Mouse (Mus musculus) liver, postnatal 0 days (tissue): Measurements from ENCODE around the gene Samd8. TPM values are rescaled to one million over a fixed set of nuclear protein-coding genes. Genes with fewer than 3 reads are reported as not detected.

Source experiments
- ATAC-seq: fragments of 200-750 bp; cut with Nextera tagmentation; 2 replicates; pipeline ENCODE4 v1.8.0; 2017; ENCODE audit warnings: mild to moderate bottlenecking, moderate library complexity
- DNase-seq: peaks from one replicate; pipeline ENCODE4 v3.0.0-alpha.2; 2016
- H3K27ac ChIP-seq: fragments of 300-500 bp; sonication (generic); 2 replicates; pipeline ENCODE4 v1.5.1; 2014; ENCODE audit warnings: antibody characterized with exemption, moderate library complexity, mild to moderate bottlenecking, low read depth
- H3K27me3 ChIP-seq: fragments of 300-500 bp; sonication (generic); 2 replicates; pipeline ENCODE4 v1.6.1; 2014; ENCODE audit warnings: low read length, control low read depth, mixed read lengths; ENCODE audit not compliant: insufficient read depth
- H3K36me3 ChIP-seq: fragments of 300-500 bp; sonication (generic); replicated peaks from 2 replicates; pipeline ENCODE4 v1.6.1; 2014; ENCODE audit warnings: mild to moderate bottlenecking, control low read depth, low read length, moderate library complexity, mixed read lengths; ENCODE audit not compliant: insufficient read depth
- H3K4me1 ChIP-seq: fragments of 300-500 bp; sonication (generic); 2 replicates; pipeline ENCODE4 v1.6.1; 2014; ENCODE audit warnings: antibody characterized with exemption, mild to moderate bottlenecking, control low read depth; ENCODE audit not compliant: insufficient read depth
- H3K4me2 ChIP-seq: fragments of 300-500 bp; sonication (generic); 2 replicates; pipeline ENCODE4 v1.6.1; 2014; ENCODE audit warnings: low read depth, mild to moderate bottlenecking, low read length, moderate library complexity, mixed read lengths
- H3K4me3 ChIP-seq: fragments of 300-500 bp; sonication (generic); 2 replicates; pipeline ENCODE4 v1.5.1; 2014; ENCODE audit warnings: low read depth, low read length
- H3K9ac ChIP-seq: fragments of 300-500 bp; sonication (generic); replicated peaks from 2 replicates; pipeline ENCODE4 v1.6.1; 2014; ENCODE audit warnings: mild to moderate bottlenecking, moderate library complexity
- H3K9me3 ChIP-seq: fragments of 300-500 bp; sonication (generic); 2 replicates; pipeline ENCODE4 v1.6.1; 2016; ENCODE audit warnings: mild to moderate bottlenecking, control low read depth, low read length, mixed read lengths
- CTCF ChIP-seq: sonication (generic); IDR thresholded peaks from 2 replicates; pipeline ENCODE4 v1.5.1; 2016; ENCODE audit warnings: antibody characterized with exemption, low read depth
- EP300 ChIP-seq: IDR thresholded peaks from 2 replicates; pipeline ENCODE4 v1.6.1; 2016; ENCODE audit warnings: antibody characterized with exemption, low read depth, mild to moderate bottlenecking
- whole genome bisulfite sequencing: fragments of 180-500 bp; shearing (Covaris S2); extraction: QIAGEN DNeasy Blood & Tissue Kit; methylation state at CpG from one replicate; pipeline ENCODE4 v1.1.7; 2014; ENCODE audit not compliant: insufficient replicate concordance; 5-methylcytosine and 5-hydroxymethylcytosine counted together
- polyA plus RNA-seq: library from polyadenylated mRNA; unstranded; fragments of >200 nt; fragmentation: Nextera tagmentation; extraction: Ambion mirVana; gene quantifications from 2 replicates; pipeline ENCODE4 v1.2.1, GENCODE M21; 2015

Gene Samd8
- polyA plus RNA-seq, 1 experiment from 2014 or later = 4.1 TPM

- no peak for DNase-seq
- Histone ChIP-seq H3K27ac (no peak overlapping the region), H3K27me3 (no peaks in the 10 kb centered on the region), H3K9ac (no peak overlapping the region), H3K9me3 (no peaks in the 10 kb centered on the region), H3K36me3 (peaks cover 5% of the 10 kb centered on the region; the same call in 1 of the 2 replicates), H3K4me2 (no peak overlapping the region), H3K4me1 (0 out of 2 replicates have a peak, but pooled peaks cover 3% of the 10 kb centered on the region), H3K4me3 (no peak overlapping the region)
- TF ChIP-seq CTCF (no peak), EP300 (no peak)
- ATAC-seq = no peak
- 92% methylated on average over 4 of the region's 4 CpGs for WGBS
Measured at GRCm38 (mm10) chr14:21800641-21801040, 50.3 kb downstream of the Samd8 start.

- H3K36me3 ChIP-seq = peaks cover 5% of the 10 kb centered on the region; the same call in 1 of the 2 replicates
- H3K9ac ChIP-seq = no peak overlapping the region
- 0 out of 2 replicates have a peak, but pooled peaks cover 6% of the 10 kb centered on the region for H3K4me1 ChIP-seq
- no peak overlapping the region for H3K27ac ChIP-seq
- no peak overlapping the region for H3K4me2 ChIP-seq
- TF ChIP-seq EP300 = no peak
- TF ChIP-seq CTCF = no peak
- DNase-seq = no peak
- no peaks in the 10 kb centered on the region for H3K9me3 ChIP-seq
- ATAC-seq = no peak
- no peaks in the 10 kb centered on the region for H3K27me3 ChIP-seq
- H3K4me3 ChIP-seq = no peak overlapping the region
- WGBS = 77% methylated on average over 7 of the region's 7 CpGs
Measured at GRCm38 (mm10) chr14:21801624-21802023, 51.3 kb downstream of the Samd8 start.

- Histone ChIP-seq H3K27ac (no peak overlapping the region), H3K4me1 (peaks cover 8% of the 10 kb centered on the region; the same call in 1 of the 2 replicates), H3K27me3 (no peaks in the 10 kb centered on the region), H3K4me3 (no peak overlapping the region), H3K4me2 (no peak overlapping the region), H3K36me3 (peaks cover 5% of the 10 kb centered on the region; the same call in 1 of the 2 replicates), H3K9ac (no peak overlapping the region), H3K9me3 (no peaks in the 10 kb centered on the region)
- DNase-seq = no peak
- ATAC-seq = no peak
- TF ChIP-seq CTCF (no peak), EP300 (no peak)
- 83% methylated on average over 6 of the region's 6 CpGs for WGBS
Measured at GRCm38 (mm10) chr14:21802543-21803206, 52.3 kb downstream of the Samd8 start.

GRCm38 (mm10) chr14:21806203-21806602, 55.9 kb downstream of the Samd8 start:
- no peaks in the 10 kb centered on the region for H3K36me3 ChIP-seq
- no peak overlapping the region for H3K4me2 ChIP-seq
- peaks cover 14% of the 10 kb centered on the region; the same call in 1 of the 2 replicates for H3K4me1 ChIP-seq
- no peak overlapping the region for H3K4me3 ChIP-seq
- H3K27ac ChIP-seq = no peak overlapping the region
- no peak overlapping the region for H3K9ac ChIP-seq
- DNase-seq (no peak), ATAC-seq (no peak)
- 66% methylated on average over 2 of the region's 2 CpGs for whole genome bisulfite sequencing
- no peaks in the 10 kb centered on the region for H3K27me3 ChIP-seq
- no peaks in the 10 kb centered on the region for H3K9me3 ChIP-seq
- TF ChIP-seq CTCF (no peak), EP300 (no peak)

- Histone ChIP-seq H3K4me3 (no peak overlapping the region), H3K9ac (no peak overlapping the region), H3K27me3 (no peaks in the 10 kb centered on the region), H3K9me3 (no peaks in the 10 kb centered on the region), H3K4me1 (peaks cover 14% of the 10 kb centered on the region; the same call in 1 of the 2 replicates), H3K4me2 (no peak overlapping the region), H3K36me3 (no peaks in the 10 kb centered on the region), H3K27ac (no peak overlapping the region)
- DNase-seq (no peak), ATAC-seq (peak; percentile 49)
- TF ChIP-seq CTCF = no peak
- peak; percentile 36; the same call in 1 of the 2 replicates for TF ChIP-seq EP300
- WGBS = 61% methylated on average over 3 of the region's 3 CpGs
Measured at GRCm38 (mm10) chr14:21806631-21807160, 56.4 kb downstream of the Samd8 start.

GRCm38 (mm10) chr14:21808208-21808922, 58.0 kb downstream of the Samd8 start:
- H3K4me1 ChIP-seq = peaks cover 16% of the 10 kb centered on the region
- ATAC-seq (peak; percentile 81), DNase-seq (peak; percentile 59)
- H3K27ac ChIP-seq = no peak overlapping the region
- 64% methylated on average over 8 of the region's 8 CpGs for WGBS
- TF ChIP-seq CTCF (no peak), EP300 (no peak)
- no peaks in the 10 kb centered on the region for H3K9me3 ChIP-seq
- no peak overlapping the region for H3K4me2 ChIP-seq
- H3K4me3 ChIP-seq = no peak overlapping the region
- no peaks in the 10 kb centered on the region for H3K36me3 ChIP-seq
- H3K9ac ChIP-seq = no peak overlapping the region
- no peaks in the 10 kb centered on the region for H3K27me3 ChIP-seq
